Mouse (Mus musculus) urinary bladder, postnatal 14 days (tissue): ENCODE measurements at regions not wholly inside any gene's neighbourhood (a gene's known extent, or its start where the extent isn't known, plus 50 kb on each side); places are given as distances from the start of the nearest gene placed in this dataset.
"Not testable (repeated sequence)": the region's sequence is repeated elsewhere in the genome, so short reads cannot be mapped to it uniquely, and the experiment has no call there.

ENCODE experiments used
- DNase-seq: peaks from one replicate; pipeline ENCODE4 v3.0.0; 2021; ENCODE audit warnings: low spot score

- no peak for DNase-seq
Observed at GRCm38 (mm10) chr5:50343681-50344080, 284.9 kb upstream of the Adgra3 start.

- DNase-seq: no peak
Observed at GRCm38 (mm10) chr5:50309491-50309890, 250.7 kb upstream of the Adgra3 start.

GRCm38 (mm10) chr5:50303859-50304480, 245.2 kb upstream of the Adgra3 start:
- no peak for DNase-seq

- no peak for DNase-seq
Observed at GRCm38 (mm10) chr5:50293794-50294193, 235.0 kb upstream of the Adgra3 start.

- DNase-seq: no peak
Observed at GRCm38 (mm10) chr5:50290879-50291410, 232.1 kb upstream of the Adgra3 start.

GRCm38 (mm10) chr5:50260417-50260816, 201.6 kb upstream of the Adgra3 start:
- no peak for DNase-seq

GRCm38 (mm10) chr5:50258017-50258416, 199.2 kb upstream of the Adgra3 start:
- no peak for DNase-seq

- DNase-seq: no peak
Observed at GRCm38 (mm10) chr5:50234111-50234510, 175.3 kb upstream of the Adgra3 start.

GRCm38 (mm10) chr5:50216956-50217355, 158.2 kb upstream of the Adgra3 start:
- no peak for DNase-seq

- DNase-seq: no peak
Observed at GRCm38 (mm10) chr5:50215960-50216359, 157.2 kb upstream of the Adgra3 start.

GRCm38 (mm10) chr5:50202307-50203010, 143.7 kb upstream of the Adgra3 start:
- DNase-seq: no peak

GRCm38 (mm10) chr5:50196423-50196822, 137.6 kb upstream of the Adgra3 start:
- no peak for DNase-seq

- no peak for DNase-seq
Observed at GRCm38 (mm10) chr5:50195993-50196392, 137.2 kb upstream of the Adgra3 start.

- DNase-seq: no peak
Observed at GRCm38 (mm10) chr5:50189394-50189793, 130.6 kb upstream of the Adgra3 start.

GRCm38 (mm10) chr5:50182721-50183120, 123.9 kb upstream of the Adgra3 start:
- no peak for DNase-seq

- DNase-seq: no peak
Observed at GRCm38 (mm10) chr5:50156557-50156956, 97.8 kb upstream of the Adgra3 start.

- not testable (repeated sequence) for DNase-seq
Observed at GRCm38 (mm10) chr5:50155170-50155860, 96.5 kb upstream of the Adgra3 start.

GRCm38 (mm10) chr5:50146926-50147325, 88.1 kb upstream of the Adgra3 start:
- peak; percentile 13 for DNase-seq

GRCm38 (mm10) chr5:50145458-50146083, 86.8 kb upstream of the Adgra3 start:
- no peak for DNase-seq

GRCm38 (mm10) chr5:50130202-50130601, 71.4 kb upstream of the Adgra3 start:
- no peak for DNase-seq

- DNase-seq: no peak
Observed at GRCm38 (mm10) chr5:50128972-50129371, 70.2 kb upstream of the Adgra3 start.

GRCm38 (mm10) chr5:50126594-50126993, 67.8 kb upstream of the Adgra3 start:
- DNase-seq: no peak
